Mouse (Mus musculus): ENCODE results near the gene Olfr167.

DNA sequence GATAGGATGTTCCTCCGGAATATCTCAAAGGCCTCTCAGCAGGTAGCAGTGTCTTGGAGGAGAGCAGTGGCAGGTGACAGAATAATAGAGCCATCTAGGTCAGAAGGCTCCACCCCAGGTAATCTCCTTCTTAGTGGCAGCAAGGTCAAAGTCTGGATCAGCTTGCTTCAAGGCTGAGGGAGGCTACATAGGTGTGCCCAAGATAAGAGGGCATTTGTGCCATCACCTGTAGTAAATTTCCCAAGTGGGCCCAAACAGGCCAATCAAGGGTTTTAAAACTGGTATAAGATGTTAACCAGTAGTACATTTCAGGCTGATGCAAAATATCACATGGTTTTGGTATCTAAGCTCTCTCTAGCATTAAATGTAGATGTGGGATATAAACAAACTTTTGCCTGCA is 57.7 kb downstream of the Olfr167 start:
- TF ChIP-seq MAX (IDR thresholded peaks at IDR 0.05; ENCODE audit: low read length) (no peak), GATA1 (IDR thresholded peaks at IDR 0.05; ENCODE audit: low read depth, low read length) (no peak), POLR2A (IDR thresholded peaks at IDR 0.05; ENCODE audit: control insufficient read depth in 1 of 2, insufficient read depth in 1 of 2, low read depth in 1 of 2, low read length in 2 of 2, poor library complexity in 1 of 2) (no peak), ZMIZ1 (IDR thresholded peaks at IDR 0.05; ENCODE audit: low read depth, low read length) (no peak), ZC3H11A (IDR thresholded peaks at IDR 0.05; ENCODE audit: low read depth, low read length) (no peak), CTCF (IDR thresholded peaks at IDR 0.05 in 2 of 3, conservative IDR thresholded peaks at IDR 0.05 in 1 of 3; ENCODE audit: control insufficient read depth in 1 of 3, insufficient read depth in 1 of 3, low read depth in 2 of 3, low read length in 3 of 3, poor library complexity in 1 of 3, severe bottlenecking in 1 of 3) (no peak), TBP (IDR thresholded peaks at IDR 0.05; ENCODE audit: low read depth, low read length) (no peak), EP300 (IDR thresholded peaks at IDR 0.05; ENCODE audit: low read depth in 1 of 2, low read length in 2 of 2) (no peak), UBTF (IDR thresholded peaks at IDR 0.05; ENCODE audit: borderline replicate concordance, insufficient read depth, low read depth, low read length) (no peak), E2F4 (IDR thresholded peaks at IDR 0.05; ENCODE audit: borderline replicate concordance, low read depth, low read length) (no peak), TAL1 (IDR thresholded peaks at IDR 0.05; ENCODE audit: low read length) (no peak), RCOR1 (IDR thresholded peaks at IDR 0.05; ENCODE audit: low read depth, low read length) (no peak)

Measured in MEL (cell line).